8 mouse cellular contexts compared by ENCODE assay signal in the genomic region with DNA sequence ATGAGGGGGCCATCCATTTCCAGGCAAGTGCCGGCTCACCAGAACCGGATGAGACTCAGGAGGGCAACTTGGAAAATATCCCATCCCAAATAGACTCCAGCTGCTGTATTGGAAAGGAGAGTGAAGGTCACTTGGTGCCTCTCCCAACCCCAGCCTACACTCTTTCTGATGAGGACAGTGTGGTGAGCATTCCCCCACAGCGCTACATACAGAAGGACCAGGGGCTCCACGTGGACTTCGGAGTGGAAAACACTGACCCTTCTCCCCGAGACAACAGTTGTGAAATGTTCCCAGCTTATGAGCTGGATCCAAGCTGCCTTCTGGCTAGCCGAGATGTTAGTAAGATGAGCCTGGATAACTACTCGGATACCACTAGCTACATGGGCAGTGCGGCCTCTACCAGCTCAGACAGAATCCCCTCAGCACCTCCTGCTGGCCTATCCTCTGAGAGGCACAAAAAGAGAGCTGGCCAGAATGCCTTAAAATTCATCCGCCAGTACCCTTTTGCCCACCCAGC. TPM values are rescaled to one million over a fixed set of nuclear protein-coding genes. Genes with fewer than 3 reads are reported as not detected.
DNase-seq lines count a peak whose midpoint lies in the region; ATAC-seq and TF ChIP-seq lines count a peak whose summit lies in the region.

No protein-coding gene starts in this region.

- peak overlapping the region; percentile 53; the same call in 1 of the 2 replicates for H3K9ac ChIP-seq in kidney, embryonic 16.5 days (replicated peaks; ENCODE audit: low read length)
- peak overlapping the region; percentile 18; the same call in 1 of the 2 replicates for H3K9ac ChIP-seq in embryonic facial prominence, embryonic 15.5 days
- peak overlapping the region; percentile 34; the same call in 1 of the 2 replicates for H3K9ac ChIP-seq in intestine, postnatal 0 days (ENCODE audit: low read depth, low read length)
- H3K9ac ChIP-seq in neural tube, embryonic 13.5 days: peak overlapping the region; percentile 61

- no peaks in the 10 kb centered on the region for H3K27me3 ChIP-seq in kidney, embryonic 16.5 days (ENCODE audit: insufficient read depth, low read length)
- no peaks in the 10 kb centered on the region for H3K27me3 ChIP-seq in embryonic facial prominence, embryonic 15.5 days
- no peaks in the 10 kb centered on the region for H3K27me3 ChIP-seq in intestine, postnatal 0 days (replicated peaks; ENCODE audit: control insufficient read depth, insufficient read depth, low read length)
- H3K27me3 ChIP-seq in neural tube, embryonic 13.5 days: no peaks in the 10 kb centered on the region

- no peak for DNase-seq in kidney, postnatal 4 days
- DNase-seq in cerebellum, adult 8-10 months: no peak
- no peak for DNase-seq in ovary, postnatal 36 days (ENCODE audit: low spot score)
- no peak for DNase-seq in natural killer cell, adult 2 months (ENCODE audit: low spot score in 2 of 2)

- peaks cover 56% of the 10 kb centered on the region for H3K4me1 ChIP-seq in kidney, embryonic 16.5 days (ENCODE audit: insufficient read depth, low read length)
- H3K4me1 ChIP-seq in embryonic facial prominence, embryonic 15.5 days: peaks cover 65% of the 10 kb centered on the region
- H3K4me1 ChIP-seq in intestine, postnatal 0 days (replicated peaks; ENCODE audit: control insufficient read depth, insufficient read depth, low read length): peaks cover 19% of the 10 kb centered on the region
- peaks cover 77% of the 10 kb centered on the region for H3K4me1 ChIP-seq in neural tube, embryonic 13.5 days (replicated peaks)

- H3K9me3 ChIP-seq in kidney, embryonic 16.5 days (ENCODE audit: low read length): no peaks in the 10 kb centered on the region
- H3K9me3 ChIP-seq in embryonic facial prominence, embryonic 15.5 days (replicated peaks): no peaks in the 10 kb centered on the region
- no peaks in the 10 kb centered on the region for H3K9me3 ChIP-seq in intestine, postnatal 0 days (ENCODE audit: control insufficient read depth)
- no peaks in the 10 kb centered on the region for H3K9me3 ChIP-seq in neural tube, embryonic 13.5 days

- WGBS in kidney, embryonic 16.5 days: 89% methylated on average over 10 of the region's 10 CpGs
- WGBS in embryonic facial prominence, embryonic 15.5 days: 91% methylated on average over 10 of the region's 10 CpGs
- WGBS in intestine, postnatal 0 days: 71% methylated on average over 10 of the region's 10 CpGs
- WGBS in neural tube, embryonic 13.5 days: 87% methylated on average over 10 of the region's 10 CpGs

- peaks cover 32% of the 10 kb centered on the region for H3K36me3 ChIP-seq in kidney, embryonic 16.5 days (ENCODE audit: insufficient read depth, low read length)
- H3K36me3 ChIP-seq in embryonic facial prominence, embryonic 15.5 days: peaks cover 29% of the 10 kb centered on the region
- H3K36me3 ChIP-seq in intestine, postnatal 0 days (ENCODE audit: control insufficient read depth, insufficient read depth): peaks cover 24% of the 10 kb centered on the region
- peaks cover 46% of the 10 kb centered on the region for H3K36me3 ChIP-seq in neural tube, embryonic 13.5 days

- peak overlapping the region; percentile 47 for H3K4me2 ChIP-seq in kidney, embryonic 16.5 days (replicated peaks; ENCODE audit: low read depth, low read length)
- H3K4me2 ChIP-seq in embryonic facial prominence, embryonic 15.5 days (replicated peaks): peak overlapping the region; percentile 37
- peak overlapping the region; percentile 83 for H3K4me2 ChIP-seq in intestine, postnatal 0 days (replicated peaks; ENCODE audit: low read depth)
- H3K4me2 ChIP-seq in neural tube, embryonic 13.5 days: peak overlapping the region; percentile 82

- H3K4me3 ChIP-seq in kidney, embryonic 16.5 days (ENCODE audit: low read length): peak overlapping the region; percentile 28
- H3K4me3 ChIP-seq in embryonic facial prominence, embryonic 15.5 days (replicated peaks): peak overlapping the region; percentile 17; the same call in 1 of the 2 replicates
- peak overlapping the region; percentile 63 for H3K4me3 ChIP-seq in intestine, postnatal 0 days (ENCODE audit: low read depth, low read length)
- H3K4me3 ChIP-seq in neural tube, embryonic 13.5 days: peak overlapping the region; percentile 26

- TF ChIP-seq CTCF in intestine, postnatal 0 days (IDR thresholded peaks at IDR 0.05; ENCODE audit: low read depth): no peak

- no peak for ATAC-seq in kidney, embryonic 16.5 days (ENCODE audit: low FRiP score, low TSS enrichment)
- no peak for ATAC-seq in embryonic facial prominence, embryonic 15.5 days (ENCODE audit: insufficient number of reproducible peaks, low FRiP score, low TSS enrichment, low read depth)
- no peak for ATAC-seq in intestine, postnatal 0 days
- no peak for ATAC-seq in neural tube, embryonic 13.5 days (ENCODE audit: low read depth)

- H3K27ac ChIP-seq in kidney, embryonic 16.5 days (ENCODE audit: low read length): no peak overlapping the region
- H3K27ac ChIP-seq in embryonic facial prominence, embryonic 15.5 days (replicated peaks): no peak overlapping the region
- no peak overlapping the region for H3K27ac ChIP-seq in intestine, postnatal 0 days (ENCODE audit: low read depth, low read length)
- H3K27ac ChIP-seq in neural tube, embryonic 13.5 days (replicated peaks): no peak overlapping the region

RNA-seq across cellular contexts. Expression of a gene that starts 2.4 kb away (rescaled TPM):
- 6.6 and 7.6 TPM in 2 replicates for polyA plus RNA-seq in kidney, embryonic 16.5 days (2015; fragmentation: Nextera tagmentation; extraction: Ambion mirVana)
- polyA plus RNA-seq in embryonic facial prominence, embryonic 15.5 days (2015; fragmentation: Nextera tagmentation; extraction: Ambion mirVana): 5.8 and 5.9 TPM in 2 replicates
- 4.0 and 4.4 TPM in 2 replicates for polyA plus RNA-seq in intestine, postnatal 0 days (2015; fragmentation: Nextera tagmentation; extraction: Ambion mirVana)
- 6.1 and 6.5 TPM in 2 replicates for polyA plus RNA-seq in neural tube, embryonic 13.5 days (2015; fragmentation: Nextera tagmentation; extraction: Ambion mirVana)

RNA-seq across cellular contexts. Expression of a gene that starts 2.6 kb away (rescaled TPM):
- polyA plus RNA-seq in kidney, embryonic 16.5 days (2015; fragmentation: Nextera tagmentation; extraction: Ambion mirVana): 17.1 and 19.6 TPM in 2 replicates
- polyA plus RNA-seq in embryonic facial prominence, embryonic 15.5 days (2015; fragmentation: Nextera tagmentation; extraction: Ambion mirVana): 14.1 and 15.7 TPM in 2 replicates
- 3.2 and 3.7 TPM in 2 replicates for polyA plus RNA-seq in intestine, postnatal 0 days (2015; fragmentation: Nextera tagmentation; extraction: Ambion mirVana)
- 8.5 and 10.0 TPM in 2 replicates for polyA plus RNA-seq in neural tube, embryonic 13.5 days (2015; fragmentation: Nextera tagmentation; extraction: Ambion mirVana)

RNA-seq across cellular contexts. Expression of a gene that starts 31.8 kb away (rescaled TPM):
- polyA plus RNA-seq in kidney, embryonic 16.5 days (2015; fragmentation: Nextera tagmentation; extraction: Ambion mirVana): 79.4 and 84.6 TPM in 2 replicates
- polyA plus RNA-seq in embryonic facial prominence, embryonic 15.5 days (2015; fragmentation: Nextera tagmentation; extraction: Ambion mirVana): 40.2 and 42.8 TPM in 2 replicates
- polyA plus RNA-seq in intestine, postnatal 0 days (2015; fragmentation: Nextera tagmentation; extraction: Ambion mirVana): 31.0 and 34.5 TPM in 2 replicates
- polyA plus RNA-seq in neural tube, embryonic 13.5 days (2015; fragmentation: Nextera tagmentation; extraction: Ambion mirVana): 5.0 and 7.2 TPM in 2 replicates

RNA-seq across cellular contexts. Expression of a gene that starts 50.7 kb away (rescaled TPM):
- polyA plus RNA-seq in kidney, embryonic 16.5 days (2015; fragmentation: Nextera tagmentation; extraction: Ambion mirVana): 41.7 and 42.8 TPM in 2 replicates
- polyA plus RNA-seq in embryonic facial prominence, embryonic 15.5 days (2015; fragmentation: Nextera tagmentation; extraction: Ambion mirVana): 38.9 and 39.0 TPM in 2 replicates
- polyA plus RNA-seq in intestine, postnatal 0 days (2015; fragmentation: Nextera tagmentation; extraction: Ambion mirVana): 78.5 and 79.6 TPM in 2 replicates
- 31.0 and 32.1 TPM in 2 replicates for polyA plus RNA-seq in neural tube, embryonic 13.5 days (2015; fragmentation: Nextera tagmentation; extraction: Ambion mirVana)

RNA-seq across cellular contexts. Expression of a gene that starts 51.5 kb away (rescaled TPM):
- 16.2 and 17.2 TPM in 2 replicates for polyA plus RNA-seq in kidney, embryonic 16.5 days (2015; fragmentation: Nextera tagmentation; extraction: Ambion mirVana)
- 15.1 and 15.3 TPM in 2 replicates for polyA plus RNA-seq in embryonic facial prominence, embryonic 15.5 days (2015; fragmentation: Nextera tagmentation; extraction: Ambion mirVana)
- polyA plus RNA-seq in intestine, postnatal 0 days (2015; fragmentation: Nextera tagmentation; extraction: Ambion mirVana): 7.3 and 8.3 TPM in 2 replicates
- polyA plus RNA-seq in neural tube, embryonic 13.5 days (2015; fragmentation: Nextera tagmentation; extraction: Ambion mirVana): 21.3 and 22.0 TPM in 2 replicates
